Mouse (Mus musculus) liver, adult 2 months (tissue): ENCODE results near the gene Hist1h3i. TPM values are rescaled to one million over a fixed set of nuclear protein-coding genes. Genes with fewer than 3 reads are reported as not detected.
"Not testable (repeated sequence)": the region's sequence is repeated elsewhere in the genome, so short reads cannot be mapped to it uniquely, and the experiment has no call there.

Experiments
- DNase-seq: peaks from one replicate; pipeline ENCODE4 v3.0.0-alpha.2; 2011; ENCODE audit warnings: low read depth, low spot score; ENCODE audit errors: extremely low read depth
- H3K27ac ChIP-seq: fragments of 200-500 bp; replicated peaks from 2 replicates; pipeline ENCODE4 v1.5.1; 2012; ENCODE audit warnings: low read depth, mild to moderate bottlenecking, control low read depth, inconsistent platforms, low read length; ENCODE audit not compliant: insufficient read depth
- H3K27me3 ChIP-seq: fragments of 200-500 bp; 2 replicates; pipeline ENCODE4 v1.6.1; 2012; ENCODE audit warnings: mild to moderate bottlenecking, moderate library complexity, low read length, inconsistent platforms; ENCODE audit not compliant: control insufficient read depth, insufficient read depth
- H3K36me3 ChIP-seq: fragments of 200-500 bp; 2 replicates; pipeline ENCODE4 v1.6.1; 2012; ENCODE audit warnings: low read length, inconsistent platforms; ENCODE audit not compliant: control insufficient read depth, insufficient read depth
- H3K4me1 ChIP-seq: fragments of 200-500 bp; 2 replicates; pipeline ENCODE4 v1.6.1; 2011; ENCODE audit warnings: low read length; ENCODE audit not compliant: control insufficient read depth, insufficient read depth
- H3K4me3 ChIP-seq: fragments of 200-500 bp; 2 replicates; pipeline ENCODE4 v1.5.1; 2011; ENCODE audit warnings: low read depth, mild to moderate bottlenecking, control low read depth, low read length, moderate library complexity; ENCODE audit not compliant: insufficient read depth
- H3K79me2 ChIP-seq: fragments of 200-500 bp; 2 replicates; pipeline ENCODE4 v1.6.1; 2012; ENCODE audit warnings: inconsistent platforms, mild to moderate bottlenecking, low read length, moderate library complexity; ENCODE audit not compliant: control insufficient read depth, insufficient read depth
- H3K9ac ChIP-seq: fragments of 200-500 bp; 2 replicates; pipeline ENCODE4 v1.6.1; 2012; ENCODE audit warnings: low read depth, mild to moderate bottlenecking, control low read depth, inconsistent platforms, low read length
- CTCF ChIP-seq: fragments of 200-500 bp; IDR thresholded peaks from 2 replicates; pipeline ENCODE4 v1.5.1; 2011; ENCODE audit warnings: low read depth, low read length, control low read depth
- POLR2A ChIP-seq: fragments of 200-500 bp; IDR thresholded peaks from 2 replicates; pipeline ENCODE4 v1.6.1; 2011; ENCODE audit warnings: low read length, control low read depth; ENCODE audit not compliant: insufficient read depth; ENCODE audit errors: extremely low read depth
- WGBS: fragments of 180-500 bp; shearing (Covaris S2); methylation state at CpG from one replicate; pipeline ENCODE4 v1.1.7; 2018; 5-methylcytosine and 5-hydroxymethylcytosine counted together
- polyA plus RNA-seq: library from polyadenylated mRNA; depleted of rRNA; stranded (reverse); fragments of >200 nt; gene quantifications from 2 replicates; pipeline ENCODE4 v1.2.3, GENCODE M21; 2012; rRNA removed
- total RNA-seq: library from RNA; depleted of rRNA; stranded (reverse); fragments of >200 nt; gene quantifications from 2 replicates; pipeline ENCODE4 v1.2.3, GENCODE M21; 2014; rRNA removed

Hist1h3i gene
- 26.6 and 38.0 TPM in 2 replicates for total RNA-seq
- polyA plus RNA-seq = 4.1 and 5.4 TPM in 2 replicates

GRCm38 (mm10) chr13:21783255-21783617 is at the start of gene Hist1h3i:
Gene Hist1h3i (minus strand): TSS chr13:21783370.
- Histone ChIP-seq H3K9ac (no peak within 1 kb of the TSS), H3K27me3 (no peaks in the 10 kb centered on the region), H3K36me3 (no peaks in the 10 kb centered on the region), H3K27ac (no peak within 1 kb of the TSS), H3K79me2 (no peaks in the 10 kb centered on the region), H3K4me1 (peaks cover 8% of the 10 kb centered on the region), H3K4me3 (peak within 1 kb of the TSS; percentile 56; the same call in 1 of the 2 replicates)
- peak; percentile 70 for DNase-seq
- under 1% methylated on average over 17 of the region's 20 CpGs for WGBS
- TF ChIP-seq CTCF (no peak), POLR2A (0 out of 2 replicates have a peak, but pooled peaks have one; percentile 6)

- TF ChIP-seq POLR2A = 0 out of 2 replicates have a peak, but pooled peaks have one; percentile 27
- H3K4me1 ChIP-seq, H3K27ac ChIP-seq, H3K27me3 ChIP-seq, DNase-seq, H3K9ac ChIP-seq, H3K36me3 ChIP-seq, H3K79me2 ChIP-seq, H3K4me3 ChIP-seq: not testable (repeated sequence)
- WGBS = 0% methylated on average over 25 of the region's 58 CpGs
These were observed 48.5 kb upstream of the Hist1h3i start, which contains the start of gene Hist1h4n for GRCm38 (mm10) chr13:21831418-21832394. Gene Hist1h4n (minus strand): TSS chr13:21832196.

GRCm38 (mm10) chr13:21830344-21830743 is 47.2 kb upstream of the Hist1h3i start:
- H3K27ac ChIP-seq = no peak overlapping the region
- TF ChIP-seq POLR2A (no peak), CTCF (no peak)
- no peaks in the 10 kb centered on the region for H3K36me3 ChIP-seq
- no peak overlapping the region for H3K9ac ChIP-seq
- 95% methylated on average over 10 of the region's 10 CpGs for whole genome bisulfite sequencing
- no peak for DNase-seq
- H3K79me2 ChIP-seq = no peaks in the 10 kb centered on the region
- no peak overlapping the region for H3K4me3 ChIP-seq
- H3K27me3 ChIP-seq = no peaks in the 10 kb centered on the region
- H3K4me1 ChIP-seq = no peaks in the 10 kb centered on the region

GRCm38 (mm10) chr13:21828511-21828910 is 45.3 kb upstream of the Hist1h3i start:
- no peak overlapping the region for H3K27ac ChIP-seq

GRCm38 (mm10) chr13:21820082-21820890 is 37.1 kb upstream of the Hist1h3i start:
- not testable (repeated sequence) for H3K27ac ChIP-seq, H3K4me1 ChIP-seq, H3K36me3 ChIP-seq, H3K4me3 ChIP-seq, H3K27me3 ChIP-seq, H3K9ac ChIP-seq, DNase-seq, H3K79me2 ChIP-seq
- WGBS = 92% methylated on average over 6 of the region's 16 CpGs

More at GRCm38 (mm10) chr13:21828511-21828910, 45.3 kb upstream of the Hist1h3i start:
- TF ChIP-seq CTCF (no peak), POLR2A (no peak)
- no peak overlapping the region for H3K4me3 ChIP-seq
- H3K79me2 ChIP-seq = no peaks in the 10 kb centered on the region
- DNase-seq = no peak
- no peaks in the 10 kb centered on the region for H3K36me3 ChIP-seq
- WGBS = 89% methylated on average over 3 of the region's 3 CpGs
- no peak overlapping the region for H3K9ac ChIP-seq
- H3K4me1 ChIP-seq = no peaks in the 10 kb centered on the region
- no peaks in the 10 kb centered on the region for H3K27me3 ChIP-seq

GRCm38 (mm10) chr13:21812092-21812491 is 28.9 kb upstream of the Hist1h3i start:
- not testable (repeated sequence) for DNase-seq, H3K27me3 ChIP-seq, H3K79me2 ChIP-seq, H3K36me3 ChIP-seq, H3K9ac ChIP-seq, H3K4me1 ChIP-seq, H3K27ac ChIP-seq
- H3K4me3 ChIP-seq = peak overlapping the region; percentile 30; the same call in 1 of the 2 replicates
- WGBS = under 1% methylated on average over 14 of the region's 14 CpGs

- H3K9ac ChIP-seq, H3K27me3 ChIP-seq, H3K27ac ChIP-seq, H3K79me2 ChIP-seq, H3K4me1 ChIP-seq, H3K36me3 ChIP-seq, DNase-seq: not testable (repeated sequence)
- peak within 1 kb of the TSS; percentile 30; the same call in 1 of the 2 replicates for H3K4me3 ChIP-seq
- no CpG with 5 or more reads among the region's 24 CpGs for WGBS
These were observed 28.4 kb upstream of the Hist1h3i start, which contains the start of gene Hist1h4m for GRCm38 (mm10) chr13:21811539-21811938. Gene Hist1h4m (plus strand): TSS chr13:21811746.

GRCm38 (mm10) chr13:21811074-21811473 is 27.9 kb upstream of the Hist1h3i start:
- WGBS = no CpG with 5 or more reads among the region's 8 CpGs
- H3K27ac ChIP-seq, H3K4me3 ChIP-seq, DNase-seq, H3K9ac ChIP-seq, H3K36me3 ChIP-seq, H3K79me2 ChIP-seq, H3K4me1 ChIP-seq, H3K27me3 ChIP-seq: not testable (repeated sequence)
